Mouse (Mus musculus) 3134 (cell line): ENCODE measurements around the gene Capg.
A peak's percentile ranks its signal among the peaks of the same experiment; 100 is the strongest.

ENCODE experiments used
- DNase-seq: peaks from one replicate; pipeline ENCODE4 v3.0.0-alpha.2; 2011; ENCODE audit warnings: low spot score; ENCODE audit not compliant: insufficient read length; ENCODE audit errors: extremely low read depth

Capg gene

GRCm38 (mm10) chr6:72601732-72602131 lies 57.5 kb downstream of the Capg start:
- DNase-seq, result peak; percentile 43

GRCm38 (mm10) chr6:72604066-72604465 lies 59.9 kb downstream of the Capg start:
- DNase-seq, result no peak

- no peak for DNase-seq
Measured at GRCm38 (mm10) chr6:72607060-72607459, 62.9 kb downstream of the Capg start.

- DNase-seq, result no peak
Measured at GRCm38 (mm10) chr6:72607676-72608075, 63.5 kb downstream of the Capg start.

- DNase-seq, result no peak
Measured at GRCm38 (mm10) chr6:72608662-72609184, 64.5 kb downstream of the Capg start.

GRCm38 (mm10) chr6:72610261-72610660 lies 66.1 kb downstream of the Capg start:
- no peak for DNase-seq
